Mouse (Mus musculus) embryonic facial prominence, embryonic 15.5 days (tissue): ENCODE measurements around the gene Carmil3. TPM values are rescaled to one million over a fixed set of nuclear protein-coding genes. Genes with fewer than 3 reads are reported as not detected.

Experiments used
- ATAC-seq: fragments of 200-750 bp; cut with Nextera tagmentation; 2 replicates; pipeline ENCODE4 v1.8.0; 2017; ENCODE audit warnings: low read depth, moderate TSS enrichment; ENCODE audit not compliant: insufficient number of reproducible peaks, low FRiP score, low TSS enrichment
- H3K27ac ChIP-seq: fragments of 300-500 bp; sonication (generic); replicated peaks from 2 replicates; pipeline ENCODE4 v1.5.1; 2015; ENCODE audit warnings: mild to moderate bottlenecking, inconsistent platforms
- H3K27me3 ChIP-seq: fragments of 300-500 bp; sonication (generic); 2 replicates; pipeline ENCODE4 v1.6.1; 2015; ENCODE audit warnings: inconsistent platforms
- H3K36me3 ChIP-seq: fragments of 300-500 bp; sonication (generic); 2 replicates; pipeline ENCODE4 v1.6.1; 2015; ENCODE audit warnings: mild to moderate bottlenecking, inconsistent platforms
- H3K4me1 ChIP-seq: fragments of 300-500 bp; sonication (generic); 2 replicates; pipeline ENCODE4 v1.6.1; 2015; ENCODE audit warnings: inconsistent platforms
- H3K4me2 ChIP-seq: fragments of 300-500 bp; sonication (generic); replicated peaks from 2 replicates; pipeline ENCODE4 v1.6.1; 2015; ENCODE audit warnings: mild to moderate bottlenecking, inconsistent platforms
- H3K4me3 ChIP-seq: fragments of 300-500 bp; sonication (generic); replicated peaks from 2 replicates; pipeline ENCODE4 v1.5.1; 2015; ENCODE audit warnings: mild to moderate bottlenecking, inconsistent platforms
- H3K9ac ChIP-seq: fragments of 300-500 bp; sonication (generic); 2 replicates; pipeline ENCODE4 v1.6.1; 2015; ENCODE audit warnings: inconsistent platforms
- H3K9me3 ChIP-seq: fragments of 300-500 bp; sonication (generic); replicated peaks from 2 replicates; pipeline ENCODE4 v1.6.1; 2016; ENCODE audit warnings: inconsistent platforms
- WGBS: fragments of 180-500 bp; shearing (Covaris S2); methylation state at CpG from one replicate; pipeline ENCODE4 v1.1.7; 2015; 5-methylcytosine and 5-hydroxymethylcytosine counted together
- polyA plus RNA-seq: library from polyadenylated mRNA; unstranded; fragments of >200 nt; fragmentation: Nextera tagmentation; extraction: Ambion mirVana; gene quantifications from 2 replicates; pipeline ENCODE4 v1.2.1, GENCODE M21; 2015

Carmil3 gene
- polyA plus RNA-seq, 1 experiment from 2014 or later: 2.4 TPM

DNA sequence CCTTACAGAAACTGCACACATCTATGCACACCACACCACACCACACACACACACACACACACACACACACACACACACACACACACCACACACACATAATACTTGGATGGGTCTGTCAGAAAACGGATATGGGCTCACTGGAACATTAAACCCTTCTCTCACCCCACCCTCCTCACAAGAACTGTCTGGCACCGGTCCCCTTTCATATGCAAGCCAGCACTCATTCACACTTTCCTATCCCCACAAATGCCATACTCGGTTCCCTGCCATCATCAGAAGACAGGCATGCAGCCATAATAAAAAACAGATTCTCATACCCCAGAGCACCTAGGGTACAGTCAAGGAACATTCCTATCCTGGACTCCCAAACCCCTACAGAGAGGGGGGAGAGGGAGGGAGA lies 1.7 kb downstream of the Carmil3 start:
- ATAC-seq: no peak
- Histone ChIP-seq H3K4me3 (peak overlapping the region; percentile 70; the same call in 1 of the 2 replicates), H3K9ac (no peak overlapping the region), H3K4me1 (peaks cover 11% of the 10 kb centered on the region), H3K27me3 (no peaks in the 10 kb centered on the region), H3K36me3 (peaks cover 11% of the 10 kb centered on the region; the same call in 1 of the 2 replicates), H3K27ac (no peak overlapping the region), H3K4me2 (peak overlapping the region; percentile 99; the same call in 1 of the 2 replicates), H3K9me3 (no peaks in the 10 kb centered on the region)
- whole genome bisulfite sequencing: 21% methylated on average over 3 of the region's 3 CpGs

GRCm38 (mm10) chr14:55495509-55496240 lies 5.2 kb downstream of the Carmil3 start:
- ATAC-seq: no peak
- no peak overlapping the region for H3K9ac ChIP-seq
- no peaks in the 10 kb centered on the region for H3K9me3 ChIP-seq
- 68% methylated on average over 20 of the region's 20 CpGs for WGBS
- 0 out of 2 replicates have a peak, but pooled peaks cover 3% of the 10 kb centered on the region for H3K36me3 ChIP-seq
- no peaks in the 10 kb centered on the region for H3K27me3 ChIP-seq
- no peak overlapping the region for H3K4me3 ChIP-seq
- peaks cover 11% of the 10 kb centered on the region for H3K4me1 ChIP-seq
- no peak overlapping the region for H3K27ac ChIP-seq
- no peak overlapping the region for H3K4me2 ChIP-seq

DNA sequence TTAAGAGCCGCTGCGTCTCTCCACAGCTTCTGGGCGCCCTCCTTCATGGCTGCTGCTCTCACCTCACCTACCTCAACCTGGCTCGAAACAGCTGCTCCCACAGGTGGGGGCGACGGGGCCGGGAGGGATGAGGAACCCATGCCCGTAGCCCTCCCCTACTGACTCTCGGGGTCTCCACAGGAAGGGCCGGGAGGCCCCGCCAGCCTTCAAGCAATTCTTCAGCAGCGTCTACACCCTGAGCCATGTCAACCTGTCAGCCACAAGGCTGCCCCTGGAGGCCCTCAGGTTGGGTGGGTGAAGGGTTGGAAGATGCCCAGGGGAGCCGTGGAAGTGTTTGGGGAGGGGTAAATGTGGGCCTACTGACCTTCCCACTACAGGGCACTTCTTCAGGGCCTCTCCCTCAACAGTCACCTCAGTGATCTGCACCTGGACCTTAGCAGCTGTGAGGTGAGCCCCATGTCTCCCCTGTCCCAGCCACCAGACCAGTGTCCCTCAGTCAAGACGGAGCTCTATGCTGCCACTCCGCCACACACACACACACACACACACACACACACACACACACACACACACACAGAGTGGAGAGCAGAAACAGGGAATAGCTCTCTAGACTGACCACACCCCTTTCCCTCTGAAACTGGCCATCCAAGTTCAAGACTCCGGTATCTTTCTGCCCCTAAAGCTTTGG lies 6.5 kb downstream of the Carmil3 start:
- H3K4me1 ChIP-seq: peaks cover 3% of the 10 kb centered on the region; the same call in 1 of the 2 replicates
- no peak overlapping the region for H3K4me2 ChIP-seq
- 57% methylated on average over 16 of the region's 16 CpGs for WGBS
- 0 out of 2 replicates have a peak, but pooled peaks cover 3% of the 10 kb centered on the region for H3K36me3 ChIP-seq
- no peak overlapping the region for H3K4me3 ChIP-seq
- no peak overlapping the region for H3K9ac ChIP-seq
- H3K9me3 ChIP-seq: no peaks in the 10 kb centered on the region
- ATAC-seq: no peak
- H3K27ac ChIP-seq: no peak overlapping the region
- H3K27me3 ChIP-seq: no peaks in the 10 kb centered on the region

GRCm38 (mm10) chr14:55497449-55497821 lies 7.0 kb downstream of the Carmil3 start:
- no peak; the same call in 1 of the 2 replicates for ATAC-seq
- Histone ChIP-seq H3K4me1 (peaks cover 3% of the 10 kb centered on the region; the same call in 1 of the 2 replicates), H3K27ac (no peak overlapping the region), H3K27me3 (no peaks in the 10 kb centered on the region), H3K36me3 (0 out of 2 replicates have a peak, but pooled peaks cover 3% of the 10 kb centered on the region), H3K4me2 (no peak overlapping the region), H3K9ac (no peak overlapping the region), H3K9me3 (no peaks in the 10 kb centered on the region), H3K4me3 (no peak overlapping the region)
- 24% methylated on average over 6 of the region's 6 CpGs for WGBS

- Histone ChIP-seq H3K9me3 (no peaks in the 10 kb centered on the region), H3K27me3 (no peaks in the 10 kb centered on the region), H3K9ac (no peak overlapping the region), H3K4me1 (peaks cover 4% of the 10 kb centered on the region; the same call in 1 of the 2 replicates), H3K4me3 (no peak overlapping the region), H3K36me3 (no peaks in the 10 kb centered on the region), H3K4me2 (no peak overlapping the region), H3K27ac (no peak overlapping the region)
- 84% methylated on average over 9 of the region's 9 CpGs for WGBS
- no peak for ATAC-seq
Measured at GRCm38 (mm10) chr14:55505612-55506011, 15.2 kb downstream of the Carmil3 start.

GRCm38 (mm10) chr14:55507801-55508200 lies 17.4 kb downstream of the Carmil3 start:
- ATAC-seq: no peak
- Histone ChIP-seq H3K4me3 (no peak overlapping the region), H3K9me3 (no peaks in the 10 kb centered on the region), H3K4me1 (peaks cover 10% of the 10 kb centered on the region; the same call in 1 of the 2 replicates), H3K27ac (no peak overlapping the region), H3K27me3 (peaks cover 7% of the 10 kb centered on the region), H3K36me3 (no peaks in the 10 kb centered on the region), H3K9ac (no peak overlapping the region), H3K4me2 (no peak overlapping the region)
- WGBS: 36% methylated on average over 7 of the region's 7 CpGs

- Histone ChIP-seq H3K4me1 (peaks cover 10% of the 10 kb centered on the region; the same call in 1 of the 2 replicates), H3K27ac (no peak overlapping the region), H3K36me3 (no peaks in the 10 kb centered on the region), H3K9ac (no peak overlapping the region), H3K27me3 (peaks cover 7% of the 10 kb centered on the region), H3K4me3 (no peak overlapping the region), H3K9me3 (no peaks in the 10 kb centered on the region), H3K4me2 (no peak overlapping the region)
- ATAC-seq: no peak
- 76% methylated on average over 10 of the region's 10 CpGs for WGBS
Measured at GRCm38 (mm10) chr14:55509540-55509939, 19.1 kb downstream of the Carmil3 start.

DNA sequence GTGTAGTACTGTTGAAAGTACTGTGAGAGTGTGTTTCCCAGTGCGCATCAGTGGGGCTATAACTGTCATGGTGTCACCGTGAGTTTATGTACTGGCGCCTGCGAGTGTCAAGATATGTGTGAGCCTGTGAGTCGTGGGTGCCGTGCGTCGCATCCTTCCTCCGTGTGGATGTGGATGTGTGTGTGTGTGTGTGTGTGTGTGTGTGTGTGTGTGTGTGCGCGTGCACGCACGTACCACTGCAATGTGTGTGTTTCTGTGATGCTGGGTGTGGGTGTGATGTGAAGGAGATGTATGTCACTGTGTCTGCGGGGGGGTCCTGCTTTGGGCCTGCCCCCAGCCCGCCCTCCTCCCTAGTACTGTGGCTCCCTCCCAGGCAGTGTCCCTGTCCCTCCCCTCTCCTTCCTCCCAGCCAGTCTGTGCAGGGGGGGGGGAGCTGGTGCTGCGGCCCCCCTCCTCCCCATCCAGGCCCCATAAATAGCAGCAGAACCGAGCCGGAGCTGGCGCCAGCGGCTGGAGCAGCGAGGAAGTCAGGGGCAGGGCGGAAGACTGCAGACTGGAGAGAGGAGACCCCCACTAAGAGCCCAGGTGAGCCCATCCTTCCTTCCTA lies 19.8 kb downstream of the Carmil3 start, which contains the start of gene Cpne6:
Gene Cpne6 (plus strand): TSS at position 321 of the 607 bp plus-strand sequence.
- no peaks in the 10 kb centered on the region for H3K36me3 ChIP-seq
- ATAC-seq: no peak
- H3K4me3 ChIP-seq: no peak within 1 kb of the TSS
- WGBS: 64% methylated on average over 22 of the region's 22 CpGs
- no peak within 1 kb of the TSS for H3K27ac ChIP-seq
- H3K27me3 ChIP-seq: peaks cover 7% of the 10 kb centered on the region
- H3K4me2 ChIP-seq: no peak within 1 kb of the TSS
- no peak within 1 kb of the TSS for H3K9ac ChIP-seq
- peaks cover 10% of the 10 kb centered on the region; the same call in 1 of the 2 replicates for H3K4me1 ChIP-seq
- H3K9me3 ChIP-seq: no peaks in the 10 kb centered on the region

DNA sequence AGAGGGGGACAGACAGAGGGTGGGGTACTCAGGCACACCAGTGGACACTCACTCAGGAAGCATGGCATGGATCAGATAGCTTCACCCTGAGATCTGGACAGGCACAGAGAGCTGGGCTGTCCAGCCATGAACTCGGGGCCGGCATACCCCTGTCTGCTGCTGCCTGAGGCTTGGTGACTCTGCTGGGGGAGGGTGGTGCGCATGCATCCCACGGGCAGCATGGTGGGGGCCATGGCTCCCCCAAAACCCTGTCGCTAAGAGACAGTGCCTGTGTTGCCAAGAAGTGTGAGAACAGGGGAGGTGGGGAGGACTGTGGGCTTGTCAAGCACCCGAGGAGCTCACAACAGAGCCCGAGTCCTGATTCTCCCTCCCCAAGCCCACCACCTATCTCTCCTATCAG lies 20.6 kb downstream of the Carmil3 start:
- Histone ChIP-seq H3K9ac (no peak overlapping the region), H3K27me3 (peaks cover 7% of the 10 kb centered on the region), H3K4me1 (peaks cover 10% of the 10 kb centered on the region; the same call in 1 of the 2 replicates), H3K27ac (no peak overlapping the region), H3K4me2 (no peak overlapping the region), H3K36me3 (no peaks in the 10 kb centered on the region), H3K4me3 (no peak overlapping the region), H3K9me3 (no peaks in the 10 kb centered on the region)
- 41% methylated on average over 7 of the region's 7 CpGs for WGBS
- no peak for ATAC-seq

GRCm38 (mm10) chr14:55513927-55514326 lies 23.5 kb downstream of the Carmil3 start:
- no peak overlapping the region for H3K4me3 ChIP-seq
- no peaks in the 10 kb centered on the region for H3K9me3 ChIP-seq
- H3K36me3 ChIP-seq: no peaks in the 10 kb centered on the region
- no peak overlapping the region for H3K4me2 ChIP-seq
- H3K27me3 ChIP-seq: peaks cover 15% of the 10 kb centered on the region
- H3K4me1 ChIP-seq: peaks cover 10% of the 10 kb centered on the region; the same call in 1 of the 2 replicates
- no peak for ATAC-seq
- H3K27ac ChIP-seq: no peak overlapping the region
- WGBS: 68% methylated on average over 10 of the region's 10 CpGs
- H3K9ac ChIP-seq: no peak overlapping the region

DNA sequence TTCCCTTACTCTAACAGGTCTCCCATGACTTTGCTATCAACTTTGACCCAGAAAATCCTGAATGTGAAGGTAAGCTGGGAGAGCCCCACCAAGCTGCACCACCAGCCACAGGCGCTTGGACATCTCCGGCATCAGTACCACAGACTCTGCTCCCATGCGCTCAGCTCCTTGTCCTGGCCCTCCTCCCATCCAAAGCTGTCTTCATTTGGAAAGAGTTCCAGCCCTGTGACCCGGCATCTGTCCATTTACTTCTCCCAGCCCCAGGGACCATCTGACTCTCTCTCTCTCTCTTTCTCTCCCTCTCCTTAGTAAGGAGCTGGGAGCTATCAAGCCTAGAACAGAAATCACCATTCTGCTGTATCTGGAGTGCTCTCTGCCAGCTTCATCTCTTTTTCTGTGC lies 25.4 kb downstream of the Carmil3 start:
- H3K27ac ChIP-seq: no peak overlapping the region
- no peak overlapping the region for H3K4me3 ChIP-seq
- no peak overlapping the region for H3K4me2 ChIP-seq
- peaks cover 29% of the 10 kb centered on the region for H3K27me3 ChIP-seq
- peak overlapping the region; percentile 9; the same call in 1 of the 2 replicates for H3K9ac ChIP-seq
- WGBS: 76% methylated on average over 4 of the region's 4 CpGs
- H3K9me3 ChIP-seq: no peaks in the 10 kb centered on the region
- no peaks in the 10 kb centered on the region for H3K36me3 ChIP-seq
- peaks cover 11% of the 10 kb centered on the region for H3K4me1 ChIP-seq
- ATAC-seq: no peak
